Mouse (Mus musculus): Measurements from ENCODE around the gene Alpk3.

Gene Alpk3

DNA sequence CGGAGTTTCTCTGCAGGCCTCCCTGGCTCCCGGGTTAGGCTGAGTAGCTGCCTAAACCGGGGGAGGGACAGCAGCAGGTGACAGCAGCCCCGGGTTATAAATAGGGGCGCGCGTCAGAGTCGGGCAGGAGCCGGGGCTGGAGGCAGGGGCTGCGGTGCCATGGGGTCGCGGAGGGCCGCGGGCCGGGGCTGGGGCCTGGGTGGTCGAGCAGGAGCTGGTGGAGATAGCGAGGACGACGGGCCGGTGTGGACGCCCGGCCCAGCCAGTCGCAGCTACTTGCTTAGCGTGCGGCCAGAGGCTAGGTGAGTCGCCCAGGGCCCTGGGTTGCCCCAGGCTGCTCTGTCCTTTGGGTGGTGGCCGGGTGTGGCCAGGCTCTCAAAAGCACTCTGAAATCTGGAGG lies at the start of gene Alpk3:
TSS of gene Alpk3 (plus strand) at position 130 of the 400 bp plus-strand sequence.
- DNase-seq (ENCODE audit: low spot score), result no peak

DNA sequence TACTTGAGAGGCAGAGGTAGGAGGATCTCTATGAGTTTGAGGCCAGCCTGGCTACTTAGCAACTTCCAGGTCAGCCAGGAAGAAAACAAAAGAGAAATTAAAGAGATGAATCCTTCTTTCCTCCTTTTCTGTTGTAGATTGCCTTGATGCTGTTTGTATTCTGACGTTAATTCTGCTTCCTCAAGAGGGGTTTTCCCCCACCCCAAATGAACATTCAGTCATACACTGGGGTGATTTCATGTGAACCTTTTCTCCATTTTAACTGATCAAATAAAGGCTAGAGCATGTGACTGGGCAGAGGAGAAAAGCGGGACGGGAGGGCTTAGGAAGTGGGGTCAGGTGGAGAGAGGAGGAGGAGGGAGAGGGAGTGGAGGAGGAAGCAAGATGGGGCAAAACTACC lies 49.1 kb upstream of the Alpk3 start:
- no peak for DNase-seq (ENCODE audit: low spot score)

DNA sequence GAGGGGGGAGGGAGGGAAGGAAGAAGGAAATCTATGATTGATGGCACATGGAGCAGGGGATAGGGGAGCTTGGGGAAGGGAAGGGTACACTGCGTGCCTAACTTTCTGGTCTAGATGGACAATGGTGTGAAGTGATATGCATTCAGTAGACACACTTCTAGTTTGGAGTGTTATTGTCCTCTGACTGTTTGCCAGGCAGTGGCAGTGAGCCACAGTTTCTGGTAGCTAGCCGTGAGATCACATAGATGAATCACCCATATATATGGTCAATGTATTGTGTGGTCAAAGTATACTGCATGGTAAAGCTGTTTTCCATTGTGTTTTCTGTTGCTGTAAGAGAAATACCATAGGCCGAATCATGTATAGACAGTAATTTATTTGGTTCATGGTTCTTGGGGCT lies 45.8 kb upstream of the Alpk3 start:
- DNase-seq (ENCODE audit: low spot score), result no peak

DNA sequence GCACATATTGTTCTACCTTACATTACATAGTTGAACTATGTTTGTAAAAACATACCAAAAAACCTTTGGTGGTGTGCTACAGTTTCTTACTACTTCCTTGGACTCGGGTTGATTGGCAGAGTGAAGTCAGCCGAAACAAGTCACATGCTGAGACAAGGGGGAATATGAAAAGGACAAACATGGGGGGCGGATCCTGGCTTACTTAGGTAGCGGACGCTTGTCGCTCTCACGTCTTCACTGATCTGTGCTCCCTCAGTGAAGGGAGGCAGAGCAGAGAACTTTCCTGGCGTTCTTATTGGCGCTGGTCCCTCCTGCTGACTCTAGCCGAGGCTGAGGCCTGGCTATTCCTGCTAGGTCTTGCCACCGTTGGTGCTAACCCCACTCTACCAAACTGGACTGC lies 37.1 kb upstream of the Alpk3 start:
- DNase-seq (ENCODE audit: low spot score), result no peak

DNA sequence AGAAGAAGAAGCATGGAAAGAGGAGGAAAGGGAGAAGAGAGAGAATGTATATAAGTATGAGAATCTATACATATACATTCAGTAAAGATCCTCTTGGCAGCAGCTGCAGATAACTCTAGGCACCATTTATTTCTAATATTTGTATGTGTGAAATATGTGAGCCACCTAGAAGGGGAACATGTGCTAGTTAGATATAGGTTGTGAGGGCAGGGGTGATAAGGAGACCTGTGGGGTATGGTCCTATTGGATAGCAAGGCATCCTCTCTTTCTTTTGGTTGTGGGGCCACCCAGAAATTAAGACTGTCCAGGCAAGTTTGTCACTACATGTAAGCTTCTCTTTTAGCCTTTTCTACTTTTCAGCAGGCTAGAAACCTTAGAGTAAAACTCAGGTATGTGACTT lies 34.7 kb upstream of the Alpk3 start:
- no peak for DNase-seq (ENCODE audit: low spot score)

DNA sequence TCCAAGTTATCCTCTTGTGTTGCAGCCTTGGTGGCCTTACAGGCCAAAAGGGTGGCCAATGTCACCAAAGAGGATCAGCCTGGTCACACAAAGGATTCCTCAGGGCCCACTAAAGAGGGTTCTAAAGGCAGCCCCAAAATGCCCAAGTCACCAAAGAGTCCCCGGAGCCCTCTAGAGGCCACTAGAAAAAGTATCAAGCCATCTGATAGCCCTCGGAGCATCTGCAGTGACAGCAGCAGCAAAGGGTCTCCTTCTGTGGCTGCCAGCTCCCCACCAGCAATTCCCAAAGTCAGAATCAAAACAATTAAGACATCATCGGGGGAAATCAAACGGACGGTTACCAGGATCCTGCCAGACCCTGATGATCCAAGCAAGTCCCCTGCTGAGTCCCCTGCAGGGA lies 33.3 kb upstream of the Alpk3 start:
- no peak for DNase-seq (ENCODE audit: low spot score)

DNA sequence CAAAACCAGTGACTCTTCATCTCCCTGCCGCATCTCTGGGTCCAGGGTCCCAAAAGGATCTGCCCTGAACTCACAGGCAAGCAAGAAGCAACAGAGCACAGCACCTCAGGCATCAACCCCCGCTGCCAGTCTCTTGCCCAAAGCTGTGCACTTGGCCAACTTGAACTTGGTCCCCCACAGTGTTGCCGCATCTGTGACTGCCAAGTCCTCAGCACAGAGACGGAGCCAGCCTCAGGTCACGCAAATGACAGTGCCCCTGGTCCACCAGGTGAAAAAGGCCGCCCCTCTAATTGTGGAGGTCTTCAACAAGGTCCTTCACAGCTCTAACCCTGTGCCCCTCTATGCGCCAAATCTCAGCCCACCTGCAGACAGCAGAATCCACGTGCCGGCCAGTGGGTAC lies 32.7 kb upstream of the Alpk3 start:
- DNase-seq (ENCODE audit: low spot score), result no peak

DNA sequence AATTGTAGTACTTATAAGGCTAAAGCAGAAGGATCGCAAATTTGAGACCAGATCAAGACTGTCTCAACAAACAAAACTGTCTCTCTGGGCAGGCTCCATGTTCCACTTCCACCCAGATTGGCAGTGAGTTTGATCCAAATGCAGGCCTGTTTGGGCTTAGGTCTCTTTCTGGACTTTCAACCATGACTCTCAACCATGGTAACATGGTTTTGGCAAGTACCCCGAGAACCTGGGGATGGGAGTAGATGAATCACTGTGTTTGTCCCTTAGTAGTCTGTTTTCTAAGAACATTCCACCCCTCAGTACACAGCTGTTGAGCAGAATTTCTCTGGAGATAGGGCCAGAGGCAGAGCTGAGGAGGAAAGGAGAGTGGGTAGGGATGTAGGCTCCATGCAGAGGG lies 31.6 kb upstream of the Alpk3 start:
- DNase-seq (ENCODE audit: low spot score), result no peak

DNA sequence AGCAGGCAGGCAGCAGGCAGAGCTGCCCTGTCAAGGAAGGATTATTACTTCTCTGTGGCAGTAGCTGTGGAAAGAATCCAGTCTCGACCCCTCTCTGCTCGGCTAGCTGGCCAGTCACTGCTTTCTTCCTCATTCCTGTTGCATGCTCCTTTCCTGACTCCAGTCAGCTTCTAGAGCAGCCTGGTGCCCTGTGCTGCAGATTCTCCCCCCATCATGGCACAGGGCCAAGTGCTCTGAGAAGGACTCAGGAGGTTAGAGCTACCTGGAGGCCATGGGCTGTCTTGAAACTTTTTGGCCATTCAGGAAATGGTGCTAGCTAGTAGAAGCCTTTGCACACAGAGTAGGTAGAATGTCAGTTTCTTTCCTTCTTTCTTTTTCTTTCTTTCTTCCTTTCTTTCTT lies 17.7 kb upstream of the Alpk3 start:
- DNase-seq (ENCODE audit: low spot score), result no peak

DNA sequence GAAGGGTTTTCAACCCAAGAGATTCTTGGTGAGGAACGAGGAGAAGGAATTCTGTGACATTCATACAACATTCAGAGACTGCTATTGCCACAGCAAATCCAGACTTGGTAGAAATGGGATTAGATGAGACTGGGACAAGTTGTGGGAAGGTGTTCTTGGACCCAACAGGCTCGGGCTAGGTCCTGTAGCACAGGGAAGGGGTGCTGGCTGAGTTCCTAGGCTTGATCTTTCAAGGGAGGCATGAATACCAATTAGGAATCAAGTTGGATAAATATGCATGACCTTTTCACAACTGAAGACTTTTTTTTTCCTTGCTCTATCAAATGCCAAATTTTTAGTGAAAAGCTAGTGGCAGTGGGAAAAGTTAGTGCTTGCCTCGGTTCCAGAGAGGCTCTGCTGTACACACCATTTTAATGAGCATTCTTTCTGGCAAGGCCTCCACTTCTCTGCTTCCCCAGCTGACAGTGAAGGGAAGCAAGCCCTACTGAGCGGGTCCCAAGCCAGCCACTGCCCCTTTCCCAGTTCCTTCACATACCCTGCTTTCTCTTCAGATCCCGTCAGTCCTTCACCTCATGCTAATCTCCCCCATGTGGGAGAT lies 14.3 kb upstream of the Alpk3 start:
- DNase-seq (ENCODE audit: low spot score), result no peak

DNA sequence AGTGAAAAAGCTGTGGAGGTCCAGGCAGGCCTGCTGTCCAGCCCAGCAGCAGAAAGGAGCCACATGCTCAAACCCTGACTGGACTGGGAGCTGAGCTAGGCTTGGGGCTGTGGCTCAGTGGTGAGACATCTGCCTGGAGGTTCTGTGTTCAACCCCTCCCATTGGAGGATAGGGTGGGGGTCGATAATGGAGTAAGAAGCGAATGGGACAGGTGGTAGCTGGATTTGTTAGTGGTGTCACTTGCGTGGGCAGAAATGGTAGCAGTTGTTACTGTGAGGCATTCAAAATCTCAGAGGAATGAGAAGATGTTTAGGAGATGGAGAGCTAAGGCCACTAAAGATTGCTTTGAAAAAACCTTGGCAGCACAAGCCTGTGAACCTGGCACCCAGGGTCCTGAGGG lies 9.6 kb upstream of the Alpk3 start:
- DNase-seq (ENCODE audit: low spot score), result no peak

DNA sequence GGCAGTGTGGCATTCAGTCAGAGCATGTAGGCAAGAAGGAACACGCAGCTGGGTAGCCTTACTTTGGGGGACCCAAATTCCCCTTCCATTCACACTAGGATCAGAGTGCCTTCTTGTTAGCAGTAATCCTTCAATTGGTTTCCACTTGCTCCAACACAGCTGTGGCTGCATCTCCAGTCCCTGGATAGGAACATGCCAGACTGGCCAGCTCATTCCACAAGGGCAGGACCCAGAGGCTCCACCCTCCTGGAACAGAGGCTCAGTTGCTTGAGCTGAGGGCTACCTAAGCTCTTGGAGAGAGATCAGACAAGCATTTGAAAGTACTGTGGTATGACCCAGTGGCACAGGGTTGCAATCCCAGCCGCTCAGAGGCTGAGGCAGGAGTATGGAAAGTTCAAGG lies 8.9 kb upstream of the Alpk3 start:
- DNase-seq (ENCODE audit: low spot score), result no peak

DNA sequence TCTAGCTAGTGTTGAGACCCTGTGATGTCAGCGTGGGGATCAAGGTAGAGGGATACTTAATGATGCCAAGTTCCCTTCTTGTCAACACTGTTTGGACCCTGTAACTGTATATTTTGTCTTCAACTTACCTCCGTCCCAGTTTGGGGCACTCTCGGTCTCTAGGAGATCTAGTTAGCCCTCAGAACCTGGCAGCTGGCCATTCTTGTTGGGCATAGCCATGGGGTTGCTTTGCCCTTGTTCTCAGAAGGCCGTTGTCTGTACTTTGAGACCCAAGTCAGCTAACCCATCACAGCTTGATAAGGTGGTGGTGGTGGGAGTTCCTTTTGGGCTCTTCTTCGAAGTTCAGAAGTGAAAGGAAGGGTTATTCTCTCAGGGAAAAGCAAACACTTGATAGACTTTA lies 7.4 kb upstream of the Alpk3 start:
- no peak for DNase-seq (ENCODE audit: low spot score)

DNA sequence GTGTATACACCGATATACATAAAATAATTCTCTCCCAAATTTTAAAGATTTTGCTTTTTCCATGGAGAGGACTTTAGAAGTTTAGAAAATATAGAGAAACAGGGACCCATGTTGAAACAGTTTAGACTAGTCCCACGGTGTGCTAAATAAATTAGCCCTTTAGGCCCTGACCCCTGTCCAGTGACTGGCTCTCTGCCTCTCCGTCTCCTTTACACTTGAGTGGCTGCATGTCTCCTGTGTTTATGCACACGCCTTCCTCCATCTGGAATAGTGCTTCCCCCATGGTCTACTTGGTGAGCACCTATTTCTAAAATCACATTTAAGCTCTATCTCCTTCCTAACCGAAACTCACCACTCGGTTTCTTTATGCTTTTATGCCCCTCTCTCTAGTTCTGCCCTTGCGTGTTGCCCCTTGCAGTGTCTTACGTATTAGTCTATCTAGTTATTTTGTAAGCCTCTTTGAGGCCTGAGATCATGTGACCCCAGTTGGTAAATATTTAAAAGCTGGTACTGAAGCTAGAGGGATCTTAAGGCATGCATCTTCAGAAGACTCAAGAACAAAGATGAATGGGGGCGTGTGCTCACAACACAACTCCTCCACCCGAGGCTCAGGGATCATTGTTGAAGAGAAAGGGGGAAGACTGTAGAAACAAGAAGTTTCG lies 1.6 kb upstream of the Alpk3 start:
- no peak for DNase-seq (ENCODE audit: low spot score)

DNA sequence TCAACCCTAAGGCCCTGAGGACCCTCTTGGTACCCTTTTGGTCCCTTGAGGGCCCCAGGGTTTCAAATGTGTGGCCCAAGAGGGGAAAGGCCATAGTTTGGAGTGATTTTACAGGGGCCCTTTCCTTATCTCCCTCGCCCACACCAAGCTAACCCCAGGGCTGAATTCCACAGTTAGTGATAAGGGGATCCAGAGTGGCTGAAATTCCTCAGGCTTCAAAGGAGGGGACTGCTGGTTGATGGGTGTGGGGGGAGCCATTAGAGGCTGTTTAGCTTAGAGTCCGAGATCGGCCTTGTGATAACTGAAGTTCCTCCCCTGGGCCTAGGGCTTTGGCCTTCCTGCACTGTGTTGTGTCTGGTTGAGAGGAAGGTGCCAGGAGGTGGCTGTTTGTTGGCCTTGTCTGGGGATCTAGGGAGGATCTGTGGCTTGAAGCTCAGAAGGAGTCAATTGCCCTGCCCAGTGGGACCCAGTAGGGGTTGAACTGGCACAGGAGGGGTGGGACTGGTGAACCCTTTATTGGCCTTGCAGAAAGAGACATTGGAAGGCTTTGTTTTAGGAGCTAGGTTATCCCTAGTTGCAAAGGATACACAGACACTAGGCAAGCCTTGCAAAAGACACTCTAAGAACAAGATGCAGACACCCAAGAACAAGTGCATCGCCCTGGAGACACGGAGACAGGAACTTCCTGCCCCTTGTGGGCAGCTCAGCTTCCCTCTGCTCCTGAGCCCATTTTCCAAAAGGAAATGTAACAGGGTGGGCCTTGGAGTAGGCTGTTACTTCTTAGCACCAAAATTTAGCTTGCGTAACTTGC lies 706 bp downstream of the Alpk3 start:
- DNase-seq (ENCODE audit: low spot score), result peak; percentile 62

DNA sequence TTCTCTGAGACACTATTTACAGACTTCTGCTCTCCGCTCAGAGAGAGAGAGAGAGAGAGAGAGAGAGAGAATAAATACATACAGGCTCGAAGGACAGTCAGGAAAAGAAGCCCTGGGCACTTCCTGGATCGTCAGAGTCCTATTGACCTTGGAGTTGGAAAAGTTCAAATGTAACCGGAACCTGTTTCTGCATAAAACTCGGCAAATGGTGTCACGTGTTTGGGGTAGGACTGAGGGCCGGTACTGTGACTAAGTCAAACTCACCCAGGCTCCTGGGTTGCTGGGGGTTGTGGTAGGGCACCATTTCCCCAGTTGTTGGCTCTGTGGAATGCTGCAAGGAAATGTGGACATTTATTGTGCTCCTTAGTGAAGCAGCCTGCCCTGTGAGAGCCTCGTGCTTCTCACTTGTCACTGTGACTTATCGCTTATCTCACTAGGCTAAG lies 1.3 kb downstream of the Alpk3 start:
- no peak for DNase-seq (ENCODE audit: low spot score)

DNA sequence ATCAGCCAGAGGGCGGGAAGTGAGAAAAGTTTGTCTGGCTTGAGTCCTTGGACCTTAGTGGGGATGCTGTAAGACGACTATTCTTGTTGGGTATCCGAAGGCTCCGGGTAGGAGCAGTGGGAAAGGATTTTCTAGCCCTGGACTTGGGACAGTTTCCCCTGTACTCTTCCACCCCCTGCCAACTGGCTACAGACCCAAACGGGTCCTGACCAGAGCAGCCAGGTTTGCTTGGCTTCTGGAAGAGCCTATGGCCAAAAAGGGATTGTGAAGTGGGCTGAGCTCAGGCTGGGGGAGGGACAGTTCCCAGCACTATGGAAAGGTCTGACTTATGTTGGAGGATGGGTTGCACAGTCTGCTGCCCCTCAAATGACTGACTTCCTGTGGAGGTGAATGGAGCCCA lies 2.0 kb downstream of the Alpk3 start:
- DNase-seq (ENCODE audit: low spot score), result no peak

DNA sequence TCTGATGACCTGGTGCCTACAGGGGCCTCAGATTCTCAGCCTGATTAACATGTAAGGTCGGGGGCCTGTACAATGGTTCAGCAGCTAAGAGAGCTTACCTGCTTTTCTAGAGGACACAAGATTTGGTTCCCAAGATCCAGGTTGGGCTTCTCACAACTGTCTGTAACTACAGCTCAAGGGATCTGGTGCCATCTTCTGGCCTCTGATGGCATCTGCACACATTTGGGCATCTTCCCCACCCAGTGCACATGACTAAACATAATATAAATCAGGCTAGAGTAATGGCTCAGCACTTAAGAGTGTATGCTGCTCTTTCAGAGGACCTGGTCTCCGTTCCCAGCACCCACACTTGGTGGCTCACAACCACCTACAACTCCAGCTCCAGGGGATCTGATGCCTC lies 3.5 kb downstream of the Alpk3 start:
- peak; percentile 67 for DNase-seq (ENCODE audit: low spot score)

DNA sequence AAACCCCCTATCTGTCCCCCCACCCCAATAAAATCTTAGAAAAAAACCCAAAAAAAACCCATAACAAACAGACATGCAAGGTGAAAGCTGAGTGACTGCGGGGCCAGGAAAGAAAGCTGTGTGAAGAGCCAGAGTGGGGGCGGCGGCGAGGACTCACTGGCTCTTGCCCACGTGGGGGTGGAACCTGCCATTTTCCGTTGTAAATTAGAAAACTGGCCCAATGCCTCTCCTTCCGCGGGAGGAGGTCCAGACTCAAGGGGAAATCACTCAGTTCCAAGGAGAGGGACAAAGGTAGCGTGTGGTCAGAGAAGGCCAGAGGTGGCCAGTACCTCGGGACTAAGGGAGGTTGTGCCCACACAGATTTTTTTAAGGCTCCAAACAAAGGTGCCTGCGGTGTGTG lies 4.5 kb downstream of the Alpk3 start:
- DNase-seq (ENCODE audit: low spot score), result no peak

DNA sequence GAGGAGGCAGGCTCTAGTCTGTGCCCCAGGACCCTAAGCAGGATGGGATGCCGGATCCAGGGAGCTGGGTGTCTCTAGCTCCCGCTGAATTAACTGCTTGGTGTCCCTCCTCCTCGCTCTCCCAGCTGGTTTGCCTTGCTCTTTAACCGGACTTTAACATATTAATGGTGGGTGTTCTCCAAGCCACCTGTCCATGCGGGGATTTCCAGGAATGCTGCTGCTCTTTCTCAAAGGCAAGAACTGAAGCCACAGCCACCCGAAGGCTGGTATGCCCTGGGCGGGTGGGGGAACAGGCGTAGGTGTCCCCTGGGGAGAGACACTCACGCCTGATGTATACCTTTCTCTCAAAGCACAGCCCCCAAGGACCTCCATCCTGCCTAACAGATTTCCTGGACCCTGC lies 5.9 kb downstream of the Alpk3 start:
- DNase-seq (ENCODE audit: low spot score), result no peak

DNA sequence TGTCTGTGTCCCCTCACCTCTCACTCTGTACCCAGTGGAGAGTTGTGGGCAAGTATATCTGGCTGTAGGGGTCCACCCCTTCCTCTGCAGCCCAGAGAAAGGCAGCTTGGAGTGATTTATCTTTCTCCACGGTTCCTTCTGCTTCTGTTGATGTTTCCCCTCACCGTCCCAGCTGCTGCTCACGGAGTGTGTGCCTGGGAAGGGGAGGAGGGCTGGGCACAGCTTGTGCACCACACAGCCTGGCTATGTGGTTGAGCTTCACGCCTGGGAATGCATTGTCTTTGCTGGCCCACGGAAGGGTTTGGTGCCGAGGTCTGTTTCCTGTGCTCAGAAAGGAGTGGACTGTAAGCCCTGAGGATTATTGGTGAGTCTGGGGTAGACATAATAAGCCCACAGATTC lies 9.3 kb downstream of the Alpk3 start:
- peak; percentile 62 for DNase-seq (ENCODE audit: low spot score)

DNA sequence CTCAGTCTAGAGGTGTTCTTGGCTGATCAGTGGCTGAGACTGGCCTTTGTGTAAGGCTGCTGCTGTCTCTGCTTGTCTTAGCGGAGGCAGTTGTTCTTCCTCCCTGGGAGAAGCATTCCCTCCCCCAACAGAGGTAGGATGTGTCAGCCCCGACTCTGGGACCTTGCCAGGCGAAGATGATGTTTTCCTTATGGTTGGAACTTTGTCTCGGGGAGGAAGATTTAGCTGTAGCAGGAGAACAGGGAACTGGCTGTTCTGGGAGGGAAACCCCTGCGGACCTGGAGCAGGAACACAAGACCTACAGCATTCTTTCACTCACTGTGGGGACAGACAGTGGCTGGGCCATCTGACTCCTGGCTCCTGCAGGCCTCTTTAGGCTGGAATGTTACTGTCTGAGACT lies 15.1 kb downstream of the Alpk3 start:
- no peak for DNase-seq (ENCODE audit: low spot score)

DNA sequence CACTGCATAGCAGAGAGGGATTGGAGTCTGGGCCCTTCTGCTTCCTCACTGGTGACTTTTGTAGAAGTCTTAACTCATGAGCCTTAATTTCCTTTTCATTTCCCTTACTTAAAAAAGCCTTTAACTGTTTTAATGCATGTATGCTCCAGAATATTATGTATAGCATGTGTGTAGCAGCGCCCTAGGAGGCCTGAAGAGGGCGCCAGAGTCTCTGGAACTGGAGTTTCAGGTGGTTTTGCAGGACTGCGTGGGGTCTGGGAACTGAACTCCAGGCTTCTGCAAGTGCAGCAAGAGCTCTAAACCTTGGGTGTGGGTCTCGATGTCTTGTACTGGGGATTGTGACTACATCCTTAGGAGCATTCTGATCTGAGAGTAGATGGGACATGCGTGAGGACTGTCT lies 15.9 kb downstream of the Alpk3 start:
- no peak for DNase-seq (ENCODE audit: low spot score)

DNA sequence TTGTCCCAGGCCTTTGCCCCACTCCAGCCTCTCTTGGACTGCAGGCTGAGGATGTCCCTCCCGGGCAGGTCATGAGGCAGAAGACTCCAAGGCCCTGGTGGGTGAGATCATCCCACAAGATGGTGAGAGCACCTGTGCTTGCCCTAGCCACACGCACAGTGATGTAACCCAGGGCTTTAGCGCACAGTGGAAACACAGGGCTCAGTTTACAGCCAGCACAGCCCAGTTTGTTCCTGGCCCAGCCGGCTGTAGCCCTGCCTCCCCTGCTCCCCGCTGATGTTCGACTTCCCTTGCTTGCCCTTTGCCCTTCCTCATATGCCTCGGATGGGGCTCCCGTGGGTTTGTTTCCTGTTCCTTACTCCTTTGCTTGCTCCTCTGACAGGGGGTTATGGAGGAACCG lies 17.1 kb downstream of the Alpk3 start:
- DNase-seq (ENCODE audit: low spot score), result peak; percentile 56
